Mouse (Mus musculus) layer of hippocampus, postnatal 14 days (tissue): ENCODE results near the gene Rtn4. TPM values are rescaled to one million over a fixed set of nuclear protein-coding genes. Genes with fewer than 3 reads are reported as not detected.

Experiments
- total RNA-seq, 2 experiments: library from RNA; stranded (reverse); gene quantifications; 2 replicates each; pipeline ENCODE4 v1.2.3; 2021

Gene Rtn4
- total RNA-seq, 2 experiments from 2014 or later, result 489 to 496 TPM

Other genes with a start within 250 kb of the Rtn4 start
- 1 to 10 TPM; 4.7 TPM for gene Prorsd1, start 177.9 kb upstream of the Rtn4 start, total RNA-seq
- gene Mtif2, start 166.5 kb upstream of the Rtn4 start, total RNA-seq, result 10 to 100 TPM; 37.7 to 41.7 TPM
- gene Clhc1, start 145.0 kb upstream of the Rtn4 start, total RNA-seq, result under 1 TPM in 1 of 2 experiments, not detected in 1; 0.37 TPM
- gene Rps27a, start 144.8 kb upstream of the Rtn4 start, total RNA-seq, result 100 to 1,000 TPM; 439 to 442 TPM
- gene 4931440F15Rik, start 132.7 kb downstream of the Rtn4 start, total RNA-seq, result 1 to 10 TPM; 2.3 to 3.1 TPM